Mouse (Mus musculus) cortical plate, adult 2 months (tissue): ENCODE measurements at regions not wholly inside any gene's neighbourhood (a gene's known extent, or its start where the extent isn't known, plus 50 kb on each side); places are given as distances from the start of the nearest gene placed in this dataset.

Experiments used
- CTCF ChIP-seq: fragments of 200-500 bp; IDR thresholded peaks from 2 replicates; pipeline ENCODE4 v1.5.1; 2011; ENCODE audit warnings: mild to moderate bottlenecking, control low read depth, low read length; ENCODE audit not compliant: insufficient read depth; ENCODE audit errors: extremely low read depth
- POLR2A ChIP-seq: fragments of 200-500 bp; IDR thresholded peaks from 2 replicates; pipeline ENCODE4 v1.6.1; 2011; ENCODE audit warnings: mild to moderate bottlenecking, low read length, control low read depth; ENCODE audit not compliant: insufficient read depth; ENCODE audit errors: extremely low read depth

DNA sequence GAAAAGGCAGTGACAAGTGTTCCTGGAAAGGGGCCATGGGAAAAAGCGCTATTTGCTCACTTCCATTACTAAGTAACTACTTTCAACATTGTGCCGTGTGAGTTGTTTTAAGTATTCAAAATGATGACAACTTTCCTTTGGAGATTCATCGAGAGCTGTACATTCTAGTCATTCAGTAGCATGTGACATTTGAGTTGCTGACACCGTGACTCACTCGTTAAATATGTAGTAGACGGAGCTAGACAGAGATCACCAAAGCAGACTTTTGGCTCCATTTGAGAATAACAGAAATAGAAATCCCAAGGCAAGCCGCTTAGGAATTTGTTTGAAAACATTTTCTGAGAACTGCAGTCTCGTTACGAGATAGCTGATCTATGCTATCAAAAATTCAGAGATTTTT lies 211.8 kb upstream of the Fam3c start:
- no peak for TF ChIP-seq CTCF
- no peak for TF ChIP-seq POLR2A
